ENCODE assay signal across 8 mouse cellular contexts in genomic region chr5:106801886-106802798, GRCm38 (mm10).
A peak's percentile ranks its signal among the peaks of the same experiment; 100 is the strongest.
DNase-seq lines count a peak whose midpoint lies in the region; TF ChIP-seq lines count a peak whose summit lies in the region.

No protein-coding gene starts in this region.

- H3K27ac ChIP-seq in layer of hippocampus, adult 2 months: no peak overlapping the region
- no peak overlapping the region for H3K27ac ChIP-seq in olfactory bulb, adult 2 months (ENCODE audit: insufficient read depth, low read depth, low read length)

- DNase-seq in MEL-GATA-1-ER (ENCODE audit: extremely low read depth, low read depth): peak; percentile 78
- peak; percentile 86 for DNase-seq in cerebellum, adult 9-10 months
- DNase-seq in forelimb bud, embryonic 11.5 days (ENCODE audit: low read depth, low spot score): peak; percentile 89
- DNase-seq in heart, postnatal 4 days: peak; percentile 95
- peak; percentile 81 to 87 for DNase-seq in layer of hippocampus, adult 2 months (ENCODE audit: low spot score in 2 of 2)
- peak; percentile 81 for DNase-seq in lung, adult 2 months
- DNase-seq in thymus, adult 18-20 months: peak; percentile 71 to 73

- WGBS in lung, adult 2 months: 6% methylated on average over 32 of the region's 32 CpGs
- WGBS in olfactory bulb, adult 2 months: 6% methylated on average over 32 of the region's 32 CpGs

- TF ChIP-seq CTCF in layer of hippocampus, adult 2 months (conservative IDR thresholded peaks at IDR 0.05): peak; percentile 96
- TF ChIP-seq CTCF in lung, adult 2 months (IDR thresholded peaks at IDR 0.05; ENCODE audit: insufficient read depth, low read length): peak; percentile 86
- TF ChIP-seq CTCF in olfactory bulb, adult 2 months (IDR thresholded peaks at IDR 0.05; ENCODE audit: insufficient read depth, low read depth, low read length): peak; percentile 92

- H3K4me1 ChIP-seq in lung, adult 2 months (ENCODE audit: control insufficient read depth, insufficient read depth, low read length): 0 out of 2 replicates have a peak, but pooled peaks cover 2% of the 10 kb centered on the region
- no peaks in the 10 kb centered on the region for H3K4me1 ChIP-seq in olfactory bulb, adult 2 months (ENCODE audit: control insufficient read depth, insufficient read depth, low read length)

- peak overlapping the region; percentile 32 for H3K4me3 ChIP-seq in layer of hippocampus, adult 2 months
- H3K4me3 ChIP-seq in lung, adult 2 months (replicated peaks; ENCODE audit: extremely low read depth, low read depth, low read length): no peak overlapping the region
- H3K4me3 ChIP-seq in olfactory bulb, adult 2 months (ENCODE audit: insufficient read depth, low read depth, low read length): peak overlapping the region; percentile 29

- no peak for TF ChIP-seq POLR2A in lung, adult 2 months (IDR thresholded peaks at IDR 0.05; ENCODE audit: borderline replicate concordance, extremely low read depth, low read depth, low read length)
- no peak for TF ChIP-seq POLR2A in olfactory bulb, adult 2 months (IDR thresholded peaks at IDR 0.05; ENCODE audit: insufficient read depth, low read depth, low read length)
